In the genomic region with DNA sequence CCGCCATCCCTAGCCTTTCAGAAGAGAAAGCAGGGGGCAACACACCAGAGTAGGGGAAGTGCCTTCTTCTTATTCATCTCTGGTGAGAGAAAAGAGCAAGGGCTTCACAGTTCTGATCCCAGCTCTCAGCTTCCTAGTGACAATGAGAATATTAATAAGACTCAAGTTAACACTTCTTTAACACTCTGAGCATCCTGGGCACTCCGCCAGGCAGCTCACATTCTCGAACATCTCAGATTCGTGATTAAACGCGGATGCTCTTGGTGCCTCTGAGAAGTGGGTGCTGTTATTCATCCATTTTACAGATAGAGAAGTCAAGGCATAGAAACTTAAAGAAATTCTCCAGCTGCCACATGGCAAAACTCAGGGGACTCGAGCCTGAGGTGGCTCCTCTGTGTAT, we compare ENCODE assay signal across 18 mouse cellular contexts.
DNase-seq lines count a peak whose midpoint lies in the region; ATAC-seq and TF ChIP-seq lines count a peak whose summit lies in the region.
"Had no signal": no experiment of that assay in that cellular context is flagged by ENCODE, and none has a peak within 500 bp of the region (broad histone marks: within the 10 kb centered on the region; RNA-seq: fewer than 3 reads in every experiment).

No protein-coding gene starts in this region.

- ATAC-seq in megakaryocyte progenitor cell, adult 5-6 weeks (replicated peaks; ENCODE audit: poor library complexity), result no peak
- ATAC-seq in granulocyte monocyte progenitor cell, adult 5-6 weeks (replicated peaks; ENCODE audit: poor library complexity, severe bottlenecking), result no peak

- TF ChIP-seq CTCF in brain, embryonic 14.5 days (IDR thresholded peaks at IDR 0.05; ENCODE audit: borderline replicate concordance, extremely low read depth, insufficient read depth, insufficient read length), result no peak

- intact Hi-C loops in left cerebral cortex, postnatal 14 days (cut with DNase I), result loop anchor here (10.0 kb wide), 1 partner anchor 164 kb away; no protein-coding TSS in a partner anchor

- no peak for TF ChIP-seq POLR2A in brain, embryonic 14.5 days (IDR thresholded peaks at IDR 0.05; ENCODE audit: borderline replicate concordance, extremely low read depth, insufficient read depth, insufficient read length, poor library complexity, severe bottlenecking)

- peak; percentile 57 to 62 for DNase-seq in left cerebral cortex, postnatal 14 days (ENCODE audit: low spot score in 2 of 2)
- DNase-seq in left cerebral cortex, adult 11 months (ENCODE audit: low spot score), result no peak
- peak; percentile 62 for DNase-seq in brain, embryonic 14.5 days (ENCODE audit: low read depth)
- peak; percentile 13 to 21 for DNase-seq in frontal cortex, postnatal 14 days (ENCODE audit: low spot score in 2 of 2)
- peak; percentile 45 for DNase-seq in right cerebral cortex, postnatal 14 days
- DNase-seq: adrenal gland, postnatal 36 days; B cell, adult 2 months; cerebellum, adult 11 months; cerebellum, adult 9-10 months; gastrocnemius, adult 2 months; gastrocnemius, postnatal 36 days; heart, postnatal 10 days; kidney, adult 18-20 months; kidney, postnatal 36 days; lung, postnatal 36 days; thymus, postnatal 4 days had no signal
